Comparison of ENCODE assay signal across 8 mouse cellular contexts in the genomic region with DNA sequence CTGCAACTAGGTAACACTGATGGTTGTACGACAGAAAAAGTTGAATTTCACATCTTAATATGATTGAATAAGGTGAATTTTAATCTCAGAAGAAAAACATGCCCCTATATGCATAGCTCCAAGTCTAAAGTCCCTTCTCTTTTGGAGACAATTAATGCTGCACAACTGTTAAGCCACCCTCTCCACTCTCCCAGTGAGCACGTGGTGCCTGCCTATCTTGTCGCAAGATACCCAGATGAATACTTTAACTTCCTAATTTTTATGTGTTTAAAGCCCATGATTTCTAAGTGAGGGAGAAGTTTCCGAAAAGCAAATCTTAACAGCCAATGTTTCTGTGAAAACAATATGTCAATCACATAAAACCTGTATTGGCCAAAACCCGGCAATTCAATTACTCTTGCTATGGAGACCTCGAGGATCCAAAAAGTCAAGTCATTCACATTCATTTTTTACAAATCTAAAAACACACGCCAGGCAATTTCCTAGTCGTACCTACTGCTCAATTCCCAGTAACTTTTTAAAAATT. TPM values are rescaled to one million over a fixed set of nuclear protein-coding genes. Genes with fewer than 3 reads are reported as not detected.
A peak's percentile ranks its signal among the peaks of the same experiment; 100 is the strongest.
DNase-seq lines count a peak whose midpoint lies in the region; ATAC-seq and TF ChIP-seq lines count a peak whose summit lies in the region.

No protein-coding gene starts in this region.

- peaks cover 3% of the 10 kb centered on the region for H3K4me1 ChIP-seq in heart, adult 2 months (ENCODE audit: control insufficient read depth, insufficient read depth, low read length)
- H3K4me1 ChIP-seq in bone marrow, adult 2 months (ENCODE audit: control insufficient read depth, insufficient read depth, low read length), result peaks cover 2% of the 10 kb centered on the region; the same call in 1 of the 2 replicates
- H3K4me1 ChIP-seq in hindbrain, embryonic 12.5 days, result peaks cover 16% of the 10 kb centered on the region
- H3K4me1 ChIP-seq in midbrain, embryonic 10.5 days, result peaks cover 33% of the 10 kb centered on the region

- peak overlapping the region; percentile 98 for H3K27ac ChIP-seq in heart, adult 2 months
- no peak overlapping the region; the same call in 1 of the 2 replicates for H3K27ac ChIP-seq in bone marrow, adult 2 months (ENCODE audit: control insufficient read depth, insufficient read depth, low read depth, low read length, poor library complexity)
- H3K27ac ChIP-seq in hindbrain, embryonic 12.5 days, result peak overlapping the region; percentile 99
- peak overlapping the region; percentile 96 for H3K27ac ChIP-seq in midbrain, embryonic 10.5 days (replicated peaks)

- under 1% methylated on average over 8 of the region's 8 CpGs for WGBS in heart, adult 2 months
- whole genome bisulfite sequencing in bone marrow, adult 2 months, result under 1% methylated on average over 8 of the region's 8 CpGs
- WGBS in hindbrain, embryonic 12.5 days, result 2% methylated on average over 8 of the region's 8 CpGs
- WGBS in midbrain, embryonic 10.5 days, result 3% methylated on average over 8 of the region's 8 CpGs

- H3K9ac ChIP-seq in heart, adult 2 months (ENCODE audit: low read depth, low read length), result peak overlapping the region; percentile 95
- H3K9ac ChIP-seq in hindbrain, embryonic 12.5 days, result peak overlapping the region; percentile 94

- no peak for ATAC-seq in hindbrain, embryonic 12.5 days (ENCODE audit: low FRiP score)

- no peak for DNase-seq in heart, adult 2 months
- no peak for DNase-seq in heart, adult 18-20 months
- no peak for DNase-seq in midbrain, embryonic 10.5 days (ENCODE audit: low spot score)
- no peak for DNase-seq in B cell, adult 2 months
- no peak for DNase-seq in right cerebral cortex, postnatal 14 days
- no peak for DNase-seq in T-cell, adult 2 months (ENCODE audit: low spot score)

- TF ChIP-seq EP300 in heart, adult 2 months (IDR thresholded peaks at IDR 0.05; ENCODE audit: insufficient read depth, low read depth, low read length), result no peak

- H3K27me3 ChIP-seq in heart, adult 2 months (ENCODE audit: control insufficient read depth, insufficient read depth, low read length), result no peaks in the 10 kb centered on the region
- no peaks in the 10 kb centered on the region for H3K27me3 ChIP-seq in hindbrain, embryonic 12.5 days
- no peaks in the 10 kb centered on the region for H3K27me3 ChIP-seq in midbrain, embryonic 10.5 days (ENCODE audit: low read depth, poor library complexity, severe bottlenecking)

- intact Hi-C loops in heart, adult 2 months (cut with DNase I), result loop anchor here (5.0 to 10.0 kb wide), 3 partner anchors 823 to 1666 kb away; partner anchors contain the start of genes Klhl20, Suco and Zbtb37

- peak overlapping the region; percentile 75 for H3K4me2 ChIP-seq in hindbrain, embryonic 12.5 days (replicated peaks)

- TF ChIP-seq CTCF in heart, adult 2 months (IDR thresholded peaks at IDR 0.05), result no peak
- no peak for TF ChIP-seq CTCF in bone marrow, adult 2 months (IDR thresholded peaks at IDR 0.05; ENCODE audit: control insufficient read depth, insufficient read depth, low read length)

- TF ChIP-seq POLR2A in heart, adult 2 months (IDR thresholded peaks at IDR 0.05; ENCODE audit: insufficient read depth, low read depth, low read length), result no peak
- TF ChIP-seq POLR2A in bone marrow, adult 2 months (IDR thresholded peaks at IDR 0.05; ENCODE audit: borderline replicate concordance, control insufficient read depth, low read depth, low read length), result no peak

- peaks cover 6% of the 10 kb centered on the region for H3K36me3 ChIP-seq in heart, adult 2 months (ENCODE audit: control insufficient read depth, insufficient read depth, low read length)
- peaks cover 14% of the 10 kb centered on the region for H3K36me3 ChIP-seq in hindbrain, embryonic 12.5 days
- peaks cover 18% of the 10 kb centered on the region for H3K36me3 ChIP-seq in midbrain, embryonic 10.5 days

- H3K4me3 ChIP-seq in heart, adult 2 months, result peak overlapping the region; percentile 85
- H3K4me3 ChIP-seq in bone marrow, adult 2 months (replicated peaks; ENCODE audit: control insufficient read depth, low read depth, low read length), result peak overlapping the region; percentile 93
- H3K4me3 ChIP-seq in hindbrain, embryonic 12.5 days, result peak overlapping the region; percentile 90
- peak overlapping the region; percentile 93 for H3K4me3 ChIP-seq in midbrain, embryonic 10.5 days

- H3K9me3 ChIP-seq in hindbrain, embryonic 12.5 days (replicated peaks), result no peaks in the 10 kb centered on the region
- no peaks in the 10 kb centered on the region for H3K9me3 ChIP-seq in midbrain, embryonic 10.5 days (replicated peaks)

- 0 out of 2 replicates have a peak, but pooled peaks cover 2% of the 10 kb centered on the region for H3K79me2 ChIP-seq in heart, adult 2 months (replicated peaks; ENCODE audit: control insufficient read depth, insufficient read depth, low read length)

RNA-seq across cellular contexts. Expression of gene Cacybp, which starts 1.0 kb away (rescaled TPM):
- total RNA-seq in heart, adult 2 months (2021), result 10 to 100 TPM; 70.5 to 74.2 TPM
- polyA plus RNA-seq in heart, adult 2 months (2012; rRNA removed), result 6.5 and 13.7 TPM in 2 replicates
- 100 to 1,000 TPM in 1 of 2 experiments, 10 to 100 TPM in 1; 80.1 to 105 TPM for total RNA-seq in heart, adult 18-20 months (2021)
- 26.6 and 60.0 TPM in 2 replicates for polyA plus RNA-seq in bone marrow, adult 2 months (2011; ENCODE audit: insufficient read depth, insufficient read length, low replicate concordance, missing spikeins)
- 241 TPM in 2 replicates for polyA plus RNA-seq in hindbrain, embryonic 12.5 days (2016; fragmentation: Nextera tagmentation; extraction: Ambion mirVana)
- 306 and 335 TPM in 2 replicates for polyA plus RNA-seq in midbrain, embryonic 10.5 days (2016; fragmentation: Nextera tagmentation; extraction: Ambion mirVana)

RNA-seq across cellular contexts. Expression of gene Mrps14, which starts 16.6 kb away (rescaled TPM):
- 100 to 1,000 TPM in 1 of 2 experiments, 10 to 100 TPM in 1; 94.6 to 102 TPM for total RNA-seq in heart, adult 2 months (2021)
- 46.2 and 60.7 TPM in 2 replicates for polyA plus RNA-seq in heart, adult 2 months (2012; rRNA removed)
- 100 to 1,000 TPM; 105 to 122 TPM for total RNA-seq in heart, adult 18-20 months (2021)
- polyA plus RNA-seq in bone marrow, adult 2 months (2011; ENCODE audit: insufficient read depth, insufficient read length, low replicate concordance, missing spikeins), result 26.7 and 35.4 TPM in 2 replicates
- polyA plus RNA-seq in hindbrain, embryonic 12.5 days (2016; fragmentation: Nextera tagmentation; extraction: Ambion mirVana), result 182 and 187 TPM in 2 replicates
- 245 and 255 TPM in 2 replicates for polyA plus RNA-seq in midbrain, embryonic 10.5 days (2016; fragmentation: Nextera tagmentation; extraction: Ambion mirVana)

RNA-seq across cellular contexts. Expression of gene Tnn, which starts 58.3 kb away (rescaled TPM):
- not detected for total RNA-seq in heart, adult 2 months (2021)
- polyA plus RNA-seq in heart, adult 2 months (2012; rRNA removed), result 0.06 TPM in 1 of 2 replicates, not detected in the other
- total RNA-seq in heart, adult 18-20 months (2021), result under 1 TPM in 1 of 2 experiments, not detected in 1; 0.18 TPM
- polyA plus RNA-seq in bone marrow, adult 2 months (2011; ENCODE audit: insufficient read depth, insufficient read length, low replicate concordance, missing spikeins), result 0.23 TPM in 1 of 2 replicates, not detected in the other
- polyA plus RNA-seq in hindbrain, embryonic 12.5 days (2016; fragmentation: Nextera tagmentation; extraction: Ambion mirVana), result 0.22 and 0.23 TPM in 2 replicates
- not detected in 2 replicates for polyA plus RNA-seq in midbrain, embryonic 10.5 days (2016; fragmentation: Nextera tagmentation; extraction: Ambion mirVana)
